Mouse (Mus musculus) liver, adult 2 months (tissue): ENCODE measurements around the gene Syce2. TPM values are rescaled to one million over a fixed set of nuclear protein-coding genes. Genes with fewer than 3 reads are reported as not detected.

ENCODE experiments used
- DNase-seq: peaks from one replicate; pipeline ENCODE4 v3.0.0-alpha.2; 2011; ENCODE audit warnings: low read depth, low spot score; ENCODE audit errors: extremely low read depth
- H3K27ac ChIP-seq: fragments of 200-500 bp; replicated peaks from 2 replicates; pipeline ENCODE4 v1.5.1; 2012; ENCODE audit warnings: low read depth, mild to moderate bottlenecking, control low read depth, inconsistent platforms, low read length; ENCODE audit not compliant: insufficient read depth
- H3K27me3 ChIP-seq: fragments of 200-500 bp; 2 replicates; pipeline ENCODE4 v1.6.1; 2012; ENCODE audit warnings: mild to moderate bottlenecking, moderate library complexity, low read length, inconsistent platforms; ENCODE audit not compliant: control insufficient read depth, insufficient read depth
- H3K36me3 ChIP-seq: fragments of 200-500 bp; 2 replicates; pipeline ENCODE4 v1.6.1; 2012; ENCODE audit warnings: low read length, inconsistent platforms; ENCODE audit not compliant: control insufficient read depth, insufficient read depth
- H3K4me1 ChIP-seq: fragments of 200-500 bp; 2 replicates; pipeline ENCODE4 v1.6.1; 2011; ENCODE audit warnings: low read length; ENCODE audit not compliant: control insufficient read depth, insufficient read depth
- H3K4me3 ChIP-seq: fragments of 200-500 bp; 2 replicates; pipeline ENCODE4 v1.5.1; 2011; ENCODE audit warnings: low read depth, mild to moderate bottlenecking, control low read depth, low read length, moderate library complexity; ENCODE audit not compliant: insufficient read depth
- H3K79me2 ChIP-seq: fragments of 200-500 bp; 2 replicates; pipeline ENCODE4 v1.6.1; 2012; ENCODE audit warnings: inconsistent platforms, mild to moderate bottlenecking, low read length, moderate library complexity; ENCODE audit not compliant: control insufficient read depth, insufficient read depth
- H3K9ac ChIP-seq: fragments of 200-500 bp; 2 replicates; pipeline ENCODE4 v1.6.1; 2012; ENCODE audit warnings: low read depth, mild to moderate bottlenecking, control low read depth, inconsistent platforms, low read length
- CTCF ChIP-seq: fragments of 200-500 bp; IDR thresholded peaks from 2 replicates; pipeline ENCODE4 v1.5.1; 2011; ENCODE audit warnings: low read depth, low read length, control low read depth
- POLR2A ChIP-seq: fragments of 200-500 bp; IDR thresholded peaks from 2 replicates; pipeline ENCODE4 v1.6.1; 2011; ENCODE audit warnings: low read length, control low read depth; ENCODE audit not compliant: insufficient read depth; ENCODE audit errors: extremely low read depth
- WGBS: fragments of 180-500 bp; shearing (Covaris S2); methylation state at CpG from one replicate; pipeline ENCODE4 v1.1.7; 2018; 5-methylcytosine and 5-hydroxymethylcytosine counted together
- polyA plus RNA-seq: library from polyadenylated mRNA; depleted of rRNA; stranded (reverse); fragments of >200 nt; gene quantifications from 2 replicates; pipeline ENCODE4 v1.2.3, GENCODE M21; 2012
- total RNA-seq: library from RNA; depleted of rRNA; stranded (reverse); fragments of >200 nt; gene quantifications from 2 replicates; pipeline ENCODE4 v1.2.3, GENCODE M21; 2014

Gene Syce2
- total and polyA plus RNA-seq, 2 experiments, result 0.92 to 1.1 TPM

DNA sequence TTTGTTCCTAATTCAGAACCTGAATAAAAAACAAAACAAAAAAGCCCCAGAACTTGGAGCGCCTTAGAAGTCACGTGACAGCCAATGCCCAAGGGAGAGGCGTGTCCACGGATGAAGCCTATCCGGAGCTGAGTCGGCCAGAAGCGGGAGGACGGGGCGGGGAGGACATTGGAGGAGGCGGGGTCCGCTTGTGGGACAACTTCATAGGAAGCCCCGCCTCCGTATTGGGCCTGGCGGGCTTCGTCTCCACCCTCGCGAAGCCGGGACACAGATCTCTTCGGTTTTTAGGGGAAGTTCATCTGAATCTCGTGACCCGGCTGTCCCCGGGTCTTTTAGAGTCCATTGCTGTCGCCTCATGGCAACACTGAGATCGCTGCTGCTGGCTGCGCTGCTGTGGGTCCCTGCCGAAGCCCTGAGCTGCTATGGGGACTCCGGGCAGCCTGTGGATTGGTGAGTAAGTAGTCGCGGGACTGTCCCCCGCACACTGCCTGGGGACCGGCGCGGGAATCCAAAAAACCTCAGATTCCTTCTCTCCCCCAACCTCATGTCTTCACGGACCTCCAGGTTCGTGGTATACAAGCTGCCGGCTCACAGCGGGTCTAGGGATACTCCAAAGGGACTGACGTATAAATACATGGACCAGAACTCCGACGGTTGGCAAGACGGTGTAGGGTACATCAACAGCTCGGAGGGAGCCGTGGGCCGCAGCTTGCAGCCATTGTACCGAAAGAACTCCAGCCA is 36.7 kb downstream of the Syce2 start, which contains the start of gene Dnase2a:
TSS of gene Dnase2a (plus strand) at position 140 of the 741 bp plus-strand sequence.
- Histone ChIP-seq H3K4me1 (peaks cover 8% of the 10 kb centered on the region; the same call in 1 of the 2 replicates), H3K36me3 (no peaks in the 10 kb centered on the region), H3K9ac (peak within 1 kb of the TSS; percentile 76), H3K4me3 (peak within 1 kb of the TSS; percentile 72), H3K79me2 (peaks cover 4% of the 10 kb centered on the region; the same call in 1 of the 2 replicates), H3K27ac (peak within 1 kb of the TSS; percentile 66), H3K27me3 (no peaks in the 10 kb centered on the region)
- DNase-seq, result peak; percentile 93
- under 1% methylated on average over 45 of the region's 45 CpGs for WGBS
- TF ChIP-seq CTCF (0 out of 2 replicates have a peak, but pooled peaks have one; percentile 1), POLR2A (peak; percentile 19; the same call in 1 of the 2 replicates)

DNA sequence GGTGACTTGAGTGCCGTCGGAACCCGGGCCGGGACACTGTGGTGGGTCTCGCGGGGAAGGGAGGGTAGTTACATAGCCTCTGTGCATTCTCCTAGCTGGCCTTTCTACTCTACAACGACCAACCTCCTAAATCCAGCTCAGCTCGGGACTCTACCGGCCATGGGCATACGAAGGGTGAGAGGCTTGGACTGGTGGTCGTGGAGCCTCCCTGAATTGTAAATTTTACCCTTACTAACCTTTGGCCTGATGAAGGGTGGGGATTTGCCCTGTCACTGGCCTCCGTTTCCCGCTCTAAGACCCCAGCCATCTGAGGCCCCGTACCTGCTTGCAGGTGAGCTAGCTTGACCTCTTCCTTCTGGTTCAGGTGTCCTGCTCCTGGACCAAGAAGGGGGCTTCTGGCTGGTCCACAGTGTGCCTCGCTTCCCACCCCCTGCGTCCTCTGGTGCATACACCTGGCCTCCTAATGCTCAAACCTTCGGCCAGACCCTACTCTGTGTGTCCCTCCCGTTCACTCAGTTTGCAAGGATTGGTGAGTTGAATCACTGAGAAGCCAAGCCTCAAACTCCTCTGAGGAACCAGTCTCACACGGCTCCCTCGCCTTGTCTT is 37.4 kb downstream of the Syce2 start:
- peak overlapping the region; percentile 76 for H3K9ac ChIP-seq
- no peak overlapping the region for H3K27ac ChIP-seq
- H3K27me3 ChIP-seq, result no peaks in the 10 kb centered on the region
- TF ChIP-seq CTCF (no peak), POLR2A (no peak)
- DNase-seq, result no peak
- H3K4me3 ChIP-seq, result peak overlapping the region; percentile 72
- H3K4me1 ChIP-seq, result peaks cover 11% of the 10 kb centered on the region; the same call in 1 of the 2 replicates
- no peaks in the 10 kb centered on the region for H3K36me3 ChIP-seq
- WGBS, result 54% methylated on average over 20 of the region's 20 CpGs
- H3K79me2 ChIP-seq, result peaks cover 4% of the 10 kb centered on the region; the same call in 1 of the 2 replicates

DNA sequence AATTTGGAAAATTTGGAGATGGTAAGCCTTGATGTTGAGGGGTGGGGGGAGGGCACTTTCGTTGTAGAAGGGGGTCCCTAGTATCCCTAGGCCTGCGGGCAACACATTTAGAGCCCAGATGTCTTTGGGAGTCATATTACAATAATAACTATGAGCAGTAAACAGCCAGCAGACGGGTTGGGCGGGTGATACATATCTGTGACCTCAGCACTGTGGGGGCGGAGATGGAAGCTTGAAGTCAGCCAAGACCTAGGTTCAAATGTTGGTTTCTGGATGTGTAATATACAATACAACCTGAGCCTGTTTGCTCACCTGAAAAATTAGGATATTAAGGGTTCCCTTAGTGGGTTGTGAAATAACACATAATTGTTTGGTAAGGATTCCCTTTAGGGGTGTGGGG is 38.0 kb downstream of the Syce2 start:
- TF ChIP-seq POLR2A, result no peak
- no peak for TF ChIP-seq CTCF
- Histone ChIP-seq H3K27ac (no peak overlapping the region), H3K36me3 (no peaks in the 10 kb centered on the region), H3K9ac (no peak overlapping the region), H3K27me3 (no peaks in the 10 kb centered on the region), H3K4me3 (no peak overlapping the region), H3K79me2 (peaks cover 4% of the 10 kb centered on the region; the same call in 1 of the 2 replicates), H3K4me1 (peaks cover 11% of the 10 kb centered on the region; the same call in 1 of the 2 replicates)
- no peak for DNase-seq
- WGBS, result 80% methylated on average over 5 of the region's 5 CpGs

DNA sequence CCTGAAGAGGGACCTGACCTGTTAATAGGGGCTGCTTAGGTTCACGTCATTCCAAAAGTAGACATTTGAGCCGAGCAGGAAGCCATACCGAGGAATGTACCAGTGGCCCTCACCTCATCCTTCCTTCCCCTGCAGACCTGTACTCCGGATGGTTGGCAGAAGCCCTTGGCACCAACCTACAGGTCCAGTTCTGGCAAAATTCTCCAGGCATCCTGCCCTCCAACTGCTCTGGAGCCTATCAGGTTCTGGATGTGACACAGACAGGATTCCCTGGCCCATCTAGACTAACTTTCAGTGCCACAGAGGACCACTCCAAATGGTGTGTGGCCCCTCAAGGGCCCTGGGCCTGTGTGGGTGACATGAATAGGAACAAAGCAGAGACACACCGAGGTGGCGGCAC is 38.6 kb downstream of the Syce2 start:
- Histone ChIP-seq H3K36me3 (no peaks in the 10 kb centered on the region), H3K27ac (no peak overlapping the region), H3K27me3 (no peaks in the 10 kb centered on the region), H3K9ac (no peak overlapping the region), H3K4me3 (no peak overlapping the region), H3K4me1 (peaks cover 11% of the 10 kb centered on the region; the same call in 1 of the 2 replicates), H3K79me2 (peaks cover 4% of the 10 kb centered on the region; the same call in 1 of the 2 replicates)
- 79% methylated on average over 6 of the region's 6 CpGs for WGBS
- DNase-seq, result no peak
- TF ChIP-seq POLR2A (no peak), CTCF (no peak)

DNA sequence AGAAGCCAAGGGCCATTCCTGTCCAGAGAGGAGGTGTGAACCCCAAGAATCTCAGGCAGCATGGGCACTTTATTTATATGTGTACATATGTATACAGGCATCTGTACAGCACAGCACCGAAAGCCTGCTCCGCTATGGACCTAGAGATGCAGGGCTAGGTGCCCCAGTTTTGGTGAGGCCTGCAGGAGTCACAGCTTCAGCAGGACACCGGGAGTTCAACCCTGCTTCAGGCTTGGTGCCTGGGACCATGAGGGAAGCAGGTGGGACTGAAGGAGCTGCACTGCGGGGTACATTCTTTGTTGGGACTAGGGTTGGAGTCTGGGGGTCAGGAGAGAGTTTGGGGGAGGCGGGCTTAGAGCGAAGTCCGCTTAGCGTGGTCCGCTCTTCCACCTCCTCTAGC is 39.9 kb downstream of the Syce2 start:
- Histone ChIP-seq H3K27ac (no peak overlapping the region), H3K4me1 (peaks cover 11% of the 10 kb centered on the region; the same call in 1 of the 2 replicates), H3K36me3 (no peaks in the 10 kb centered on the region), H3K79me2 (peaks cover 4% of the 10 kb centered on the region; the same call in 1 of the 2 replicates), H3K27me3 (no peaks in the 10 kb centered on the region), H3K9ac (no peak overlapping the region), H3K4me3 (no peak overlapping the region)
- DNase-seq, result no peak
- TF ChIP-seq CTCF (no peak), POLR2A (no peak)
- WGBS, result 95% methylated on average over 9 of the region's 9 CpGs
